12 mouse cellular contexts compared by ENCODE assay signal in genomic region chr1:176929710-176930109, GRCm38 (mm10).
DNase-seq lines count a peak whose midpoint lies in the region; ATAC-seq and TF ChIP-seq lines count a peak whose summit lies in the region.
"Had no signal": no experiment of that assay in that cellular context is flagged by ENCODE, and none has a peak within 500 bp of the region (broad histone marks: within the 10 kb centered on the region; RNA-seq: fewer than 3 reads in every experiment).

No protein-coding gene starts in this region.

- H3K9me3 ChIP-seq in forebrain, postnatal 0 days (ENCODE audit: low read length), result no peaks in the 10 kb centered on the region
- H3K9me3 ChIP-seq: embryonic facial prominence, embryonic 15.5 days; heart, embryonic 15.5 days had no signal

- peak; percentile 42 for ATAC-seq in forebrain, postnatal 0 days

- H3K36me3 ChIP-seq in forebrain, postnatal 0 days (ENCODE audit: insufficient read depth), result no peaks in the 10 kb centered on the region
- H3K36me3 ChIP-seq: embryonic facial prominence, embryonic 15.5 days; heart, embryonic 15.5 days had no signal

- peak overlapping the region; percentile 35 for H3K4me2 ChIP-seq in forebrain, postnatal 0 days (ENCODE audit: low read depth)
- H3K4me2 ChIP-seq: embryonic facial prominence, embryonic 15.5 days; heart, embryonic 15.5 days had no signal

- peak overlapping the region; percentile 54 for H3K9ac ChIP-seq in forebrain, postnatal 0 days
- H3K9ac ChIP-seq: embryonic facial prominence, embryonic 15.5 days; heart, embryonic 15.5 days had no signal

- no peak for TF ChIP-seq CTCF in forebrain, postnatal 0 days (IDR thresholded peaks at IDR 0.05; ENCODE audit: low read depth)

- peak; percentile 47 for DNase-seq in right cerebral cortex, adult 18-20 months
- DNase-seq in right cerebral cortex, postnatal 14 days, result no peak
- DNase-seq in forebrain, postnatal 0 days, result peak; percentile 76
- DNase-seq in layer of hippocampus, postnatal 36 days, result peak; percentile 64 to 68
- peak; percentile 60 for DNase-seq in skeletal muscle tissue, adult 2 months (ENCODE audit: low read depth, low spot score)
- DNase-seq in MN1 (ENCODE audit: low spot score), result no peak
- no peak for DNase-seq in kidney, postnatal 10 days
- DNase-seq in left cerebral cortex, adult 18-20 months (ENCODE audit: low spot score in 2 of 2), result no peak
- DNase-seq: adrenal gland, adult 2 months had no signal

- no peaks in the 10 kb centered on the region for H3K27me3 ChIP-seq in forebrain, postnatal 0 days (ENCODE audit: insufficient read depth, low read length)
- H3K27me3 ChIP-seq: CH12.LX; embryonic facial prominence, embryonic 15.5 days; heart, embryonic 15.5 days had no signal

- H3K4me3 ChIP-seq in forebrain, postnatal 0 days (ENCODE audit: low read depth, low read length), result no peak overlapping the region
- H3K4me3 ChIP-seq: embryonic facial prominence, embryonic 15.5 days; heart, embryonic 15.5 days had no signal

- H3K4me1 ChIP-seq in forebrain, postnatal 0 days (ENCODE audit: insufficient read depth), result peaks cover 4% of the 10 kb centered on the region
- H3K4me1 ChIP-seq: heart, embryonic 15.5 days had no signal

- H3K27ac ChIP-seq in forebrain, postnatal 0 days (ENCODE audit: low read depth, low read length), result peak overlapping the region; percentile 93
- H3K27ac ChIP-seq: embryonic facial prominence, embryonic 15.5 days; heart, embryonic 15.5 days had no signal

- 54% methylated on average over 8 of the region's 8 CpGs for WGBS in forebrain, postnatal 0 days

Comparison
In these comparisons a context has a peak if more than half of its experiments do, and no peak if none do; other contexts are left out.
1. DNase-seq: peak in right cerebral cortex, adult 18-20 months (single experiment), forebrain, postnatal 0 days (single experiment), layer of hippocampus, postnatal 36 days (2 of 2) and skeletal muscle tissue, adult 2 months (single experiment); none in right cerebral cortex, postnatal 14 days (single experiment), MN1 (single experiment), kidney, postnatal 10 days (single experiment) and left cerebral cortex, adult 18-20 months (0 of 2).